Mouse (Mus musculus): Measurements from ENCODE around the gene Slc6a21.

- no peak for TF ChIP-seq CTCF (IDR thresholded peaks at IDR 0.05; ENCODE audit: insufficient read depth, low read length)
- peak; percentile 31; the same call in 1 of the 2 replicates for TF ChIP-seq POLR2A (IDR thresholded peaks at IDR 0.05; ENCODE audit: borderline replicate concordance, extremely low read depth, low read depth, low read length)
Observed at GRCm38 (mm10) chr7:45332685-45333425, 55.5 kb downstream of the Slc6a21 start.

Measured in lung, adult 2 months (tissue).